Mouse (Mus musculus): ENCODE results near the gene Tcp11x2. TPM values are rescaled to one million over a fixed set of nuclear protein-coding genes. Genes with fewer than 3 reads are reported as not detected.

Tcp11x2 gene
- polyA plus RNA-seq, 1 experiment from 2014 or later: not detected

DNA sequence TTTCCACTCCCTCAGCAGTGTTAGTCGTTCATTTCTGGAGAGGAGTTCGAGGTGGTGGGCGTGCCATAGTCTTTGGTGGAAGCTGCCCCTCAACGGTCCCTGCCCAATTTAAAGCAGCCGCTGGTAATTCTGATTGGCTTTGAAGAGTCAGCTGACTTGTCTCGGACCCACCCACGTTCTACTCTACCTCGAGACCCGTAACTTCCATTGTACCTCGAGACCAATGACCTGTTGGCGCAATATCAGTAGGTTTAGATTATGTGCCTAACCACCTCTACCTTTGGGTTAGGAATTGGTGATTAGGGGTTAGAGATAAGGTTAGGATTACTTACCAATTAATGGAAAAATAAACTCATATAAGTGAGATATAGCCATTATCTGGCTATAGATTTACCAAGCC, 66.0 kb downstream of the Tcp11x2 start, which contains the start of gene Prame:
Prame (minus strand) TSS at position 101 of the 400 bp plus-strand sequence.
- H3K4me2 ChIP-seq: no peak within 1 kb of the TSS
- no peaks in the 10 kb centered on the region for H3K9me3 ChIP-seq (replicated peaks)
- H3K36me3 ChIP-seq (replicated peaks): no peaks in the 10 kb centered on the region
- WGBS (ENCODE audit: insufficient replicate concordance): 71% methylated on average over 11 of the region's 11 CpGs
- no peak for ATAC-seq (ENCODE audit: insufficient read depth)
- no peak within 1 kb of the TSS for H3K4me3 ChIP-seq (replicated peaks)
- H3K4me1 ChIP-seq (replicated peaks): no peaks in the 10 kb centered on the region
- H3K9ac ChIP-seq: no peak within 1 kb of the TSS
- no peak within 1 kb of the TSS for H3K27ac ChIP-seq (replicated peaks)
- H3K27me3 ChIP-seq: no peaks in the 10 kb centered on the region

Other genes with a start within 250 kb of the Tcp11x2 start
- gene AV320801, start 199.2 kb downstream of the Tcp11x2 start, polyA plus RNA-seq (2015; fragmentation: Nextera tagmentation; extraction: Ambion mirVana): not detected in 2 replicates
- gene Nxf7, start 95.0 kb downstream of the Tcp11x2 start, polyA plus RNA-seq (2015; fragmentation: Nextera tagmentation; extraction: Ambion mirVana): 0.09 TPM in 1 of 2 replicates, not detected in the other
- not detected in 2 replicates for gene Prame, start 66.1 kb downstream of the Tcp11x2 start, polyA plus RNA-seq (2015; fragmentation: Nextera tagmentation; extraction: Ambion mirVana)
- gene Tmsb15a, start 31.5 kb upstream of the Tcp11x2 start, polyA plus RNA-seq (2015; fragmentation: Nextera tagmentation; extraction: Ambion mirVana): not detected in 2 replicates
- gene Armcx5, start 48.9 kb upstream of the Tcp11x2 start, polyA plus RNA-seq (2015; fragmentation: Nextera tagmentation; extraction: Ambion mirVana): 2.5 and 2.6 TPM in 2 replicates
- 6.2 and 6.7 TPM in 2 replicates for gene Gprasp1, start 48.9 kb upstream of the Tcp11x2 start, polyA plus RNA-seq (2015; fragmentation: Nextera tagmentation; extraction: Ambion mirVana)
- gene Bhlhb9, start 103.8 kb upstream of the Tcp11x2 start, polyA plus RNA-seq (2015; fragmentation: Nextera tagmentation; extraction: Ambion mirVana): 9.9 and 10.0 TPM in 2 replicates
- gene Gprasp2, start 145.2 kb upstream of the Tcp11x2 start, polyA plus RNA-seq (2015; fragmentation: Nextera tagmentation; extraction: Ambion mirVana): 0.74 and 1.2 TPM in 2 replicates